Mouse (Mus musculus): Measurements from ENCODE around the gene P2ry2. TPM values are rescaled to one million over a fixed set of nuclear protein-coding genes. Genes with fewer than 3 reads are reported as not detected.
A peak's percentile ranks its signal among the peaks of the same experiment; 100 is the strongest.

P2ry2 gene
- polyA plus RNA-seq, 1 experiment from 2014 or later, result 0.32 TPM

GRCm38 (mm10) chr7:101017021-101017461 is 4.4 kb upstream of the P2ry2 start:
- Histone ChIP-seq H3K4me3 (no peak overlapping the region), H3K9me3 (no peaks in the 10 kb centered on the region), H3K36me3 (no peaks in the 10 kb centered on the region), H3K4me2 (replicated peaks) (no peak overlapping the region), H3K4me1 (peaks cover 3% of the 10 kb centered on the region), H3K27ac (replicated peaks) (no peak overlapping the region), H3K27me3 (peaks cover 30% of the 10 kb centered on the region), H3K9ac (replicated peaks) (no peak overlapping the region)
- ATAC-seq (ENCODE audit: low FRiP score, low read depth), result no peak
- WGBS, result 64% methylated on average over 7 of the region's 7 CpGs

- Histone ChIP-seq H3K36me3 (no peaks in the 10 kb centered on the region), H3K4me1 (peaks cover 10% of the 10 kb centered on the region), H3K9me3 (no peaks in the 10 kb centered on the region), H3K4me2 (replicated peaks) (no peak overlapping the region), H3K4me3 (no peak overlapping the region), H3K27ac (replicated peaks) (no peak overlapping the region), H3K9ac (replicated peaks) (no peak overlapping the region), H3K27me3 (peaks cover 51% of the 10 kb centered on the region)
- ATAC-seq (ENCODE audit: low FRiP score, low read depth), result no peak
- 73% methylated on average over 1 of the region's 1 CpGs for WGBS
Observed at GRCm38 (mm10) chr7:101014985-101015384, 2.3 kb upstream of the P2ry2 start.

DNA sequence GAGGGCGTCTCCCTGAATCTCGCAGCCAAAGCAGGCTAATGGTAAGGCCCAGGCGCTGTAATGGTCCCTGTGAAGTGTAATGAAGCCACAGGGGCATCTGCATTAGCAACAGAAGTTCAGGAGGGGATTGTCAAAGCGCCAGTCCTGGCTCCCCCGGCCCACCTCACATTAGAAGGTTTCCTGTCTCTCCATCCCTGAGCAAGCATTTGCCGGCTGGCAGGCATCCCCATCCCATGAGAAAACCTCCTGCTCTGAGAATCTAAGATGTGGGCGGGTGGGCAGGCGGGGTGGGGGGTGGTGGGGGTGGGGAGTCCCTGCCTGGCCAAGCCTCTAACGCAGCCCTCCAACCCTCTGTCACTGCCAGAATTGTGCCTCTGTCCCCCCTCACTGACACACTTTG is 1.4 kb upstream of the P2ry2 start:
- 17% methylated on average over 9 of the region's 9 CpGs for WGBS
- Histone ChIP-seq H3K4me1 (peaks cover 10% of the 10 kb centered on the region), H3K9ac (replicated peaks) (no peak overlapping the region), H3K4me3 (no peak overlapping the region), H3K27ac (replicated peaks) (no peak overlapping the region), H3K9me3 (no peaks in the 10 kb centered on the region), H3K27me3 (peaks cover 60% of the 10 kb centered on the region), H3K4me2 (replicated peaks) (no peak overlapping the region), H3K36me3 (no peaks in the 10 kb centered on the region)
- ATAC-seq (ENCODE audit: low FRiP score, low read depth), result no peak

DNA sequence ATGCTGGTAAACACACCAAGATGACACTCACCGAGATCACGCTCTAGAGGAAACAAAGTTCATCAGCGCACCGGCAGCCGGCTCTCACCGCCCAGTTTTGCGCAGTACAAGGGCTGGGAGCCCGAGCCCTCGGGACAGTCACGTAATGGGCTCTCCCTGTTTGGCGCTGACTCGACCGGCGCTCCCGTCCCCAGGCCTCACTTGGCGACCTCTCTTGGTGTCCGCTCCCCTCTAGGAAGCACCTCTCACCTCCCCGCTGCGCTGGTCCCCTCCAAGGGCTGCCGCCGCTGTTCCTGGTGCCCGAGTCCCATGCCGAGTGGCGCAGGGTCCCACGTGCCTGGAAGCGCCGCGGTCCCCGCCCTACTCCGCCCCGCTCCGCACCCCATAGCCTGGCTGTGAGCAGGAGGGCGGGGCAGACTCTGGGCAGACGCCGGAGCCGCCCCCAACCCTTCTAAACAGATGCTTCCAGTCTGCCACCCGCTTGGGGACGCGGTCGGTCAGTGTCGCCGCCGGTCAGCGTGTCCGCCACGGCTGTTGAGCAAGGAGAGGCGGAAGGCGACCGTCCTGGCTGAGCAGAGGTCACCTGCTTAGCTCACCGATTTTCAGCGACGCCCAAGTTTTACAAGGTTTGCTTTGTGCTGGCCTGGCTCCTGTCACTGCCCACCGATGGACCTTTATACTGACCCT is 842 bp downstream of the P2ry2 start:
- H3K9ac ChIP-seq (replicated peaks), result peak overlapping the region; percentile 37
- H3K4me3 ChIP-seq, result peak overlapping the region; percentile 54
- WGBS, result 0% methylated on average over 53 of the region's 53 CpGs
- peaks cover 10% of the 10 kb centered on the region for H3K4me1 ChIP-seq
- no peaks in the 10 kb centered on the region for H3K9me3 ChIP-seq
- no peaks in the 10 kb centered on the region for H3K36me3 ChIP-seq
- H3K27me3 ChIP-seq, result peaks cover 73% of the 10 kb centered on the region
- peak; percentile 92 for ATAC-seq (ENCODE audit: low FRiP score, low read depth)
- peak overlapping the region; percentile 99 for H3K4me2 ChIP-seq (replicated peaks)
- no peak overlapping the region for H3K27ac ChIP-seq (replicated peaks)

GRCm38 (mm10) chr7:101010741-101011140 is 1.9 kb downstream of the P2ry2 start:
- Histone ChIP-seq H3K27ac (replicated peaks) (no peak overlapping the region), H3K27me3 (peaks cover 73% of the 10 kb centered on the region), H3K9ac (replicated peaks) (no peak overlapping the region), H3K4me1 (peaks cover 10% of the 10 kb centered on the region), H3K4me2 (replicated peaks) (no peak overlapping the region), H3K9me3 (no peaks in the 10 kb centered on the region), H3K36me3 (no peaks in the 10 kb centered on the region), H3K4me3 (no peak overlapping the region)
- no peak for ATAC-seq (ENCODE audit: low FRiP score, low read depth)
- 77% methylated on average over 3 of the region's 3 CpGs for WGBS

DNA sequence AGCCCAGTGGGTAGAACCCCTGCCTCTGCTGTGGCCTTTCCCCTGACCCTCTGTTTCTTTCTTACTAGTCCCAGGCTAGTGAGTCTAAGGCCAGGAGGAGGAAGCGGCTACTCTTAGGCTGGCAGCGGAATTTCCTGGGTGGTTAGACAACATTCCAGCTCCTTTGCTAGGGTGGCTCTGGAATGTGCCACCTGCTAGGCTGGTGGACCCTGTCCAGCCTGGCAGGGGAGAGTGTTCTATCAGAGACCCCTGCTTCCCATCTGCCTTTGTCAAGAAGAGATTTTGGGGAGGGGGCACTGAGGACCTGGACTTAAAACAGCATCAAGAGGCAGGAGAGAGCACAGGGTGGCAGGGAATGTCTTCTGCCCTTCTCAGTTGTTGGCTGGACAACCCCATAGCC is 6.5 kb downstream of the P2ry2 start:
- Histone ChIP-seq H3K9ac (replicated peaks) (no peak overlapping the region), H3K9me3 (no peaks in the 10 kb centered on the region), H3K27ac (replicated peaks) (no peak overlapping the region), H3K4me3 (no peak overlapping the region), H3K27me3 (peaks cover 34% of the 10 kb centered on the region), H3K4me2 (replicated peaks) (no peak overlapping the region), H3K36me3 (no peaks in the 10 kb centered on the region), H3K4me1 (no peaks in the 10 kb centered on the region)
- 78% methylated on average over 2 of the region's 2 CpGs for WGBS
- ATAC-seq (ENCODE audit: low FRiP score, low read depth), result no peak

DNA sequence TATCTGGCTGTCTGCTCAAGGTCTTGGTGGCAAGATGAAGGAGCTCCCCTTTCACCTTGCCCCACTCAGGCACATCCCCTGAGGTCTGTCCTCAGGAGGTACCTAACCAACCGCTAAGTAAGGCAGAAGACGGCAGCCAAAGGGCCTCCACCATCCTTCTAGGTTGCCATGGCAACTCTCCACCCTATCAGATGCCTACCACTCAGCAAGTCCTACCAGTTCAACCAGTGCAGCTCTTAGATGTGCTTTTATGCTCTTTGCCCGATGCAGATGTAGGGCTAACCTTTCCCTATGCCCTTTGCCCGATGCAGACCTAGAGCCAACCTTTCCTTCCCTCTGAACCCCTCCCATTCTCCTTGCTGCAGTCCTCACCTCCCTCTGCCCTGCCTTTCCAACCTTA is 7.5 kb downstream of the P2ry2 start:
- Histone ChIP-seq H3K27me3 (peaks cover 23% of the 10 kb centered on the region), H3K27ac (replicated peaks) (no peak overlapping the region), H3K36me3 (no peaks in the 10 kb centered on the region), H3K4me2 (replicated peaks) (no peak overlapping the region), H3K9me3 (no peaks in the 10 kb centered on the region), H3K4me1 (no peaks in the 10 kb centered on the region), H3K9ac (replicated peaks) (no peak overlapping the region), H3K4me3 (no peak overlapping the region)
- ATAC-seq (ENCODE audit: low FRiP score, low read depth), result no peak
- 61% methylated on average over 4 of the region's 4 CpGs for WGBS

- 72% methylated on average over 11 of the region's 11 CpGs for WGBS
- Histone ChIP-seq H3K9me3 (no peaks in the 10 kb centered on the region), H3K4me2 (replicated peaks) (no peak overlapping the region), H3K36me3 (no peaks in the 10 kb centered on the region), H3K4me1 (no peaks in the 10 kb centered on the region), H3K9ac (replicated peaks) (no peak overlapping the region), H3K27ac (replicated peaks) (no peak overlapping the region), H3K4me3 (no peak overlapping the region), H3K27me3 (0 out of 2 replicates have a peak, but pooled peaks cover 9% of the 10 kb centered on the region)
- no peak for ATAC-seq (ENCODE audit: low FRiP score, low read depth)
Observed at GRCm38 (mm10) chr7:101003442-101004326, 9.0 kb downstream of the P2ry2 start.

DNA sequence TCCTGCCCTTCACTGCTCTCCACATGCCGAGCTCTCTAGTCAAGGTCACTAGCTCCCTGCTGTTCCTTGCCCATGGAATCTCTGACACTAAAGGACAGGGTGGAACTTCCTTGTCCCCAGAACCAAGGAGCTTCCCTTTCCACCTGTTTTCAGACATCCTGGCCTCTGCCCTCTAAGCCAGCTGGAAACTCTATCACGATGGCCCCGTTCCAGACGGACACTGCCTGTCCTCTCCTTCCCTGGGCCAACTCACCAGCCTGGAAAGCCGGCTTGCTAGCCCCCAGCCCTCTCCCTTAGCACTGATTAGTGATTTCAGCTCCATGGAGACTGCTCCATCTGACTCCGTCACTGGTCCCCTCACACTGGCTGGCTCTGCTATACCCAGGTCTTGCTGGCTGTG is 10.4 kb downstream of the P2ry2 start:
- Histone ChIP-seq H3K4me1 (no peaks in the 10 kb centered on the region), H3K4me2 (replicated peaks) (no peak overlapping the region), H3K9ac (replicated peaks) (no peak overlapping the region), H3K4me3 (no peak overlapping the region), H3K9me3 (no peaks in the 10 kb centered on the region), H3K27me3 (0 out of 2 replicates have a peak, but pooled peaks cover 4% of the 10 kb centered on the region), H3K27ac (replicated peaks) (no peak overlapping the region), H3K36me3 (no peaks in the 10 kb centered on the region)
- ATAC-seq (ENCODE audit: low FRiP score, low read depth), result no peak
- 79% methylated on average over 6 of the region's 6 CpGs for WGBS

GRCm38 (mm10) chr7:100999623-101000022 is 13.0 kb downstream of the P2ry2 start:
- Histone ChIP-seq H3K4me1 (no peaks in the 10 kb centered on the region), H3K9me3 (no peaks in the 10 kb centered on the region), H3K4me3 (no peak overlapping the region), H3K9ac (replicated peaks) (no peak overlapping the region), H3K27me3 (no peaks in the 10 kb centered on the region), H3K36me3 (no peaks in the 10 kb centered on the region), H3K27ac (replicated peaks) (no peak overlapping the region), H3K4me2 (replicated peaks) (no peak overlapping the region)
- 87% methylated on average over 5 of the region's 5 CpGs for WGBS
- ATAC-seq (ENCODE audit: low FRiP score, low read depth), result no peak

GRCm38 (mm10) chr7:100998578-100998960 is 14.1 kb downstream of the P2ry2 start:
- Histone ChIP-seq H3K36me3 (no peaks in the 10 kb centered on the region), H3K4me3 (no peak overlapping the region), H3K9ac (replicated peaks) (no peak overlapping the region), H3K4me1 (no peaks in the 10 kb centered on the region), H3K4me2 (replicated peaks) (no peak overlapping the region), H3K27me3 (no peaks in the 10 kb centered on the region), H3K27ac (replicated peaks) (no peak overlapping the region), H3K9me3 (no peaks in the 10 kb centered on the region)
- 92% methylated on average over 24 of the region's 24 CpGs for WGBS
- ATAC-seq (ENCODE audit: low FRiP score, low read depth), result no peak

- ATAC-seq (ENCODE audit: low FRiP score, low read depth), result no peak
- Histone ChIP-seq H3K9me3 (no peaks in the 10 kb centered on the region), H3K4me2 (replicated peaks) (no peak overlapping the region), H3K4me3 (no peak overlapping the region), H3K27ac (replicated peaks) (no peak overlapping the region), H3K4me1 (no peaks in the 10 kb centered on the region), H3K27me3 (no peaks in the 10 kb centered on the region), H3K36me3 (no peaks in the 10 kb centered on the region), H3K9ac (replicated peaks) (no peak overlapping the region)
- 85% methylated on average over 31 of the region's 31 CpGs for WGBS
Observed at GRCm38 (mm10) chr7:100997951-100998577, 14.6 kb downstream of the P2ry2 start.
